Mouse (Mus musculus): ENCODE measurements at regions not wholly inside any gene's neighbourhood (a gene's known extent, or its start where the extent isn't known, plus 50 kb on each side); places are given as distances from the start of the nearest gene placed in this dataset.
"Not testable (repeated sequence)": the region's sequence is repeated elsewhere in the genome, so short reads cannot be mapped to it uniquely, and the experiment has no call there.

DNA sequence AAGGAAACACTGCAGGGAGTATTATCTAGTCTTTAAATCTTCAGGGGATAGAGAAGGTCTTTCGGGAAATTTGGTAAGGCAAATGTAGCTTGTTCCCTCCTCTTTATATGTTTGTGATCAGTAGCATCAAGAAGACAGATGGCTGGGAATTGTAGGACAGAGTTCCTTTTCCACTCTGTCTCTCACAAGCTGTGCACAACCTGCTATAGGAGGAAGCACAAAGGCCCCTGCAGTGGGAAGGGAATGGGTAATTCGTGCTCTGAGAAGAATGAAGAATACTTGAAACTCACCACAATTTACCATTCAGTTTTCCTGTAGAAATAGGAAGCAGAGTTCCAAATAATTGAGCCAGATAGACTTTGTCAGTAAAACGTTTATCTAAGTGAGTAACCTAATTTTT lies 1007.2 kb downstream of the Epha7 start:
- Histone ChIP-seq H3K4me1 (ENCODE audit: control insufficient read depth, insufficient read depth, low read length) (no peaks in the 10 kb centered on the region), H3K4me3 (replicated peaks; ENCODE audit: insufficient read depth, low read depth, low read length) (no peak overlapping the region), H3K27ac (ENCODE audit: insufficient read depth, low read length) (no peak overlapping the region), H3K27me3 (ENCODE audit: control insufficient read depth, insufficient read depth, low read length) (no peaks in the 10 kb centered on the region)
- DNase-seq: peak in 1 of 2 experiments; percentile 9
- WGBS: 22% methylated on average over 3 of the region's 3 CpGs
- no peak for TF ChIP-seq POLR2A (IDR thresholded peaks at IDR 0.05; ENCODE audit: borderline replicate concordance, insufficient read depth, low read length)
- TF ChIP-seq CTCF (IDR thresholded peaks at IDR 0.05; ENCODE audit: borderline replicate concordance, insufficient read depth, low read depth, low read length): no peak

DNA sequence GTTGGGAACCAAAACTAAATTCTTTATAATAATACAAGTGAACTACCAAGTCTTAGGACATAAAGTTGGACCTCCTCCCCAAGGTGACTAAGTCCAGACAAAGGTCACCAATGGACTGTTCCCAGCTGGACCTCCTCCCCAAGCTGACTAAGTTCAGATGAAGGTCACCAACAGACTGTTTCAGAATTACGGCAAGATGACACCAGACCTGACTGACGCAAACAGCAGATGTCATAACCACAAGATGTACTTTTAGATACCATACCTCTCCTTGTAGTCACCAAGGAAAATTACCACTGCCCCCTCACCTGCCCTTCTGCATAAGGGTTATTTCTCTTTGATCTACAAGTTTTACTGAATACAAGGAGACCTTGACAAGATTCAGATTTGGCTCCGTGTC lies 1017.8 kb downstream of the Epha7 start:
- not testable (repeated sequence) for H3K4me1 ChIP-seq (ENCODE audit: control insufficient read depth, insufficient read depth, low read length); H3K27me3 ChIP-seq (ENCODE audit: control insufficient read depth, insufficient read depth, low read length); H3K4me3 ChIP-seq (replicated peaks; ENCODE audit: insufficient read depth, low read depth, low read length); H3K27ac ChIP-seq (ENCODE audit: insufficient read depth, low read length); DNase-seq
- WGBS: 89% methylated on average over 3 of the region's 3 CpGs

DNA sequence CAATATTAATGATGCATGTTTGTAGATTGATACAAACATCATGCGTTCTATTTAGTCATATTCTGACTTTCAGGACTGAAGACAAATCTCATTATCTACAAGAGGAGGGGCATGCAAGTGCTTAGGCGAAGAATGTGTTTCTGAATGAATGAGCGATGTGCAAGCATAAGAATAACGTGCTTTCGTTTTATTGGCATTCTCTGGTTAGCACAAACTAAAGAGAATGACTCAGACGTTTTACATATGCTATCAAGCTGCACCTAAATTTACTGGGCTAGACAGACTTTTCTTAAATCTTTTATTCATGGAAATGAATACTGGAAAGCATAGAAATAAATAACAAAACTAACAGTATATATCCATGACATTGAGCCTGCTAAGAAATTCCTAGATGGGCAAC lies 1019.8 kb downstream of the Epha7 start:
- TF ChIP-seq POLR2A (IDR thresholded peaks at IDR 0.05; ENCODE audit: borderline replicate concordance, insufficient read depth, low read length) (no peak), CTCF (IDR thresholded peaks at IDR 0.05; ENCODE audit: borderline replicate concordance, insufficient read depth, low read depth, low read length) (no peak)
- H3K27ac ChIP-seq (ENCODE audit: insufficient read depth, low read length): no peak overlapping the region
- no peak overlapping the region for H3K4me3 ChIP-seq (replicated peaks; ENCODE audit: insufficient read depth, low read depth, low read length)
- DNase-seq: no peak
- H3K4me1 ChIP-seq (ENCODE audit: control insufficient read depth, insufficient read depth, low read length): no peaks in the 10 kb centered on the region
- no peaks in the 10 kb centered on the region for H3K27me3 ChIP-seq (ENCODE audit: control insufficient read depth, insufficient read depth, low read length)
- 60% methylated on average over 6 of the region's 6 CpGs for WGBS

DNA sequence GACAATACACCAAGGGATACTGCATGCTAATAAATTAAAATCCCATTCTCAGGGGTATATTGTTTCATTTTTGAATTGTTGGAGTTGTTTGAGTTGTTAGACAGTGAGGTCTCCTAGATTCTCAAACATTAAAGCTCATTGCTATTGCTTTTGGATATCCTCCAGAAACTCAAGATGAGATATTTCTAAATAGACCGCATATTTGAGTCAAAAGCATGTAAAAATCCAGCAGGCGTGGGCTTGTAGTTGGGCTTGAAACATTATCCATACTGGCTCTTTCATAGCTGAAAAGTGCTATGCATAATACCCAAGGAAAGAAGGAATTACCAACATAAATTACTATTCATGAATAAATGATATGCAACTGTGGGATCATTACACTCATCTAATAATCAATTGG lies 1043.7 kb downstream of the Epha7 start:
- no peaks in the 10 kb centered on the region for H3K4me1 ChIP-seq (ENCODE audit: control insufficient read depth, insufficient read depth, low read length)
- WGBS: 89% methylated on average over 2 of the region's 2 CpGs
- no peak for TF ChIP-seq CTCF (IDR thresholded peaks at IDR 0.05; ENCODE audit: borderline replicate concordance, insufficient read depth, low read depth, low read length)
- no peak for TF ChIP-seq POLR2A (IDR thresholded peaks at IDR 0.05; ENCODE audit: borderline replicate concordance, insufficient read depth, low read length)
- DNase-seq: no peak
- H3K4me3 ChIP-seq (replicated peaks; ENCODE audit: insufficient read depth, low read depth, low read length): no peak overlapping the region
- no peak overlapping the region for H3K27ac ChIP-seq (ENCODE audit: insufficient read depth, low read length)
- H3K27me3 ChIP-seq (ENCODE audit: control insufficient read depth, insufficient read depth, low read length): no peaks in the 10 kb centered on the region
